Mouse (Mus musculus) neural tube, postnatal 0 days (tissue): ENCODE results near the gene Atoh7. TPM values are rescaled to one million over a fixed set of nuclear protein-coding genes. Genes with fewer than 3 reads are reported as not detected.

ENCODE experiments used
- polyA plus RNA-seq: library from polyadenylated mRNA; unstranded; fragments of >200 nt; fragmentation: Nextera tagmentation; extraction: Ambion mirVana; gene quantifications from 2 replicates; pipeline ENCODE4 v1.2.1, GENCODE M21; 2015

The Atoh7 gene
- polyA plus RNA-seq, result 4.4 and 4.9 TPM in 2 replicates

GRCm38 (mm10) chr10:63099521-63099920 is at the start of gene Atoh7:
Atoh7 (plus strand) TSS chr10:63099651.

DNA sequence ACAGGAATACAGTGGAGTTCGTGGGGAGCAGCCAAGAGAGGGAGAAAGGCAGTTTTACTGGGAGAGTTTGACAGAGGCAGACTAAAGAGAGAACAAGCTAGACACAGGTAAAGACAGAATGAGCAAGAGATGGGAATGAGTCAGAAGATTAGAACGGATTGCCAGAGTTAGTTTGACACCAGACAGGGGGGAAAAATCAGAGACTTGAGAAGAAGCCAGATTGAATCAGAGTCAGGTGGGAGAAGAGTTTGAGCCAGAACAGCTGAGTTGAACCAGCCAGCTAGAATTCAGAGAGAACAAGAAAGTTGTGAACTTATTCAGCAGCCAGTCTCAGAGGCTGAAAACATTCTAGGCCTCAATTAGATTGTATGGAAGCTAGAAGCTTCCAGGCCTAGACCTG is 39.6 kb upstream of the Atoh7 start, which contains the start of gene Pbld1:
Pbld1 (plus strand) TSS at position 301 of the 400 bp plus-strand sequence.

Other genes with a start within 250 kb of the Atoh7 start
- 34.6 and 41.2 TPM in 2 replicates for gene Tet1, start 190.7 kb upstream of the Atoh7 start, polyA plus RNA-seq
- gene Slc25a16, start 179.0 kb upstream of the Atoh7 start, polyA plus RNA-seq, result 15.2 and 15.3 TPM in 2 replicates
- gene Dna2, start 152.6 kb upstream of the Atoh7 start, polyA plus RNA-seq, result 3.0 and 4.4 TPM in 2 replicates
- 62.1 and 64.2 TPM in 2 replicates for gene Rufy2, start 119.4 kb upstream of the Atoh7 start, polyA plus RNA-seq
- 61.6 and 68.6 TPM in 2 replicates for gene Hnrnph3, start 75.4 kb upstream of the Atoh7 start, polyA plus RNA-seq
- gene Pbld2, start 75.3 kb upstream of the Atoh7 start, polyA plus RNA-seq, result 0.54 and 0.66 TPM in 2 replicates
- 0.61 and 0.80 TPM in 2 replicates for gene Pbld1, start 39.5 kb upstream of the Atoh7 start, polyA plus RNA-seq
- gene Mypn, start 104.3 kb downstream of the Atoh7 start, polyA plus RNA-seq, result 1.3 and 1.5 TPM in 2 replicates
- gene Herc4, start 144.2 kb downstream of the Atoh7 start, polyA plus RNA-seq, result 18.0 and 18.2 TPM in 2 replicates